ENCODE assay signal across 14 mouse cellular contexts in genomic region chr9:41587762-41588161, GRCm38 (mm10).
A peak's percentile ranks its signal among the peaks of the same experiment; 100 is the strongest.
DNase-seq lines count a peak whose midpoint lies in the region; ATAC-seq and TF ChIP-seq lines count a peak whose summit lies in the region.
"Had no signal": no experiment of that assay in that cellular context is flagged by ENCODE, and none has a peak within 500 bp of the region (broad histone marks: within the 10 kb centered on the region; RNA-seq: fewer than 3 reads in every experiment).

No protein-coding gene starts in this region.

- H3K27me3 ChIP-seq in forebrain, embryonic 11.5 days (ENCODE audit: control insufficient read depth, insufficient read depth, low read length), result no peaks in the 10 kb centered on the region
- no peaks in the 10 kb centered on the region for H3K27me3 ChIP-seq in forebrain, embryonic 10.5 days (ENCODE audit: poor library complexity, severe bottlenecking)
- H3K27me3 ChIP-seq in hindbrain, embryonic 15.5 days, result no peaks in the 10 kb centered on the region
- no peaks in the 10 kb centered on the region for H3K27me3 ChIP-seq in midbrain, embryonic 16.5 days (ENCODE audit: control insufficient read depth, insufficient read depth, low read depth, low read length)
- H3K27me3 ChIP-seq: heart, embryonic 12.5 days had no signal

- no peak for TF ChIP-seq POLR2A in cortical plate, adult 2 months (IDR thresholded peaks at IDR 0.05; ENCODE audit: extremely low read depth, insufficient read depth, low read length)

- ATAC-seq in forebrain, embryonic 11.5 days (replicated peaks; ENCODE audit: low FRiP score), result no peak
- 0 out of 2 replicates have a peak, but pooled peaks have one; percentile 43 for ATAC-seq in hindbrain, embryonic 15.5 days (ENCODE audit: low FRiP score, low read depth)
- no peak for ATAC-seq in midbrain, embryonic 16.5 days
- ATAC-seq: intestine, embryonic 16.5 days; liver, embryonic 12.5 days had no signal

- peaks cover 11% of the 10 kb centered on the region for H3K4me1 ChIP-seq in forebrain, embryonic 11.5 days (replicated peaks; ENCODE audit: control insufficient read depth, insufficient read depth, low read length)
- H3K4me1 ChIP-seq in forebrain, embryonic 10.5 days, result peaks cover 74% of the 10 kb centered on the region
- H3K4me1 ChIP-seq in cortical plate, adult 2 months (ENCODE audit: control insufficient read depth, insufficient read depth, low read length), result peaks cover 13% of the 10 kb centered on the region
- H3K4me1 ChIP-seq in hindbrain, embryonic 15.5 days (replicated peaks), result peaks cover 60% of the 10 kb centered on the region
- peaks cover 40% of the 10 kb centered on the region for H3K4me1 ChIP-seq in midbrain, embryonic 16.5 days (ENCODE audit: control insufficient read depth, insufficient read depth, low read length)
- H3K4me1 ChIP-seq: liver, embryonic 12.5 days had no signal

- no peak overlapping the region for H3K4me3 ChIP-seq in forebrain, embryonic 11.5 days (ENCODE audit: low read depth, low read length)
- H3K4me3 ChIP-seq in forebrain, embryonic 10.5 days, result no peak overlapping the region
- no peak overlapping the region for H3K4me3 ChIP-seq in cortical plate, adult 2 months (ENCODE audit: insufficient read depth, low read length)
- H3K4me3 ChIP-seq in hindbrain, embryonic 15.5 days, result peak overlapping the region; percentile 44
- H3K4me3 ChIP-seq in midbrain, embryonic 16.5 days (ENCODE audit: low read depth, low read length), result peak overlapping the region; percentile 52
- H3K4me3 ChIP-seq: heart, embryonic 12.5 days; liver, embryonic 12.5 days had no signal

- no peak for TF ChIP-seq CTCF in cortical plate, adult 2 months (IDR thresholded peaks at IDR 0.05; ENCODE audit: extremely low read depth, insufficient read depth, low read length)

- H3K9ac ChIP-seq in forebrain, embryonic 11.5 days (ENCODE audit: low read length), result no peak overlapping the region
- peak overlapping the region; percentile 90 for H3K9ac ChIP-seq in hindbrain, embryonic 15.5 days
- H3K9ac ChIP-seq in midbrain, embryonic 16.5 days (ENCODE audit: low read depth, low read length), result peak overlapping the region; percentile 90
- H3K9ac ChIP-seq: heart, embryonic 12.5 days; liver, embryonic 12.5 days had no signal

- peak overlapping the region; percentile 22; the same call in 1 of the 2 replicates for H3K4me2 ChIP-seq in forebrain, embryonic 11.5 days (ENCODE audit: low read depth, low read length, severe bottlenecking)
- H3K4me2 ChIP-seq in hindbrain, embryonic 15.5 days, result peak overlapping the region; percentile 86
- H3K4me2 ChIP-seq in midbrain, embryonic 16.5 days (ENCODE audit: low read length), result peak overlapping the region; percentile 96
- H3K4me2 ChIP-seq: heart, embryonic 12.5 days; liver, embryonic 12.5 days had no signal

- DNase-seq in forebrain, embryonic 11.5 days (ENCODE audit: low spot score), result no peak
- no peak for DNase-seq in forebrain, embryonic 10.5 days (ENCODE audit: extremely low spot score, low spot score)
- DNase-seq in gastrocnemius, postnatal 4 days (ENCODE audit: low spot score in 2 of 2), result no peak
- DNase-seq in cerebellum, postnatal 4 days (ENCODE audit: low spot score in 2 of 2), result no peak
- DNase-seq in urinary bladder, postnatal 25 days (ENCODE audit: low spot score), result no peak
- DNase-seq: cerebellum, postnatal 36 days; layer of hippocampus, adult 9-11 months; lung, postnatal 36 days had no signal

- H3K36me3 ChIP-seq in forebrain, embryonic 11.5 days (ENCODE audit: control insufficient read depth, insufficient read depth, low read length), result peaks cover 19% of the 10 kb centered on the region
- H3K36me3 ChIP-seq in forebrain, embryonic 10.5 days (replicated peaks), result peaks cover 73% of the 10 kb centered on the region
- peaks cover 38% of the 10 kb centered on the region for H3K36me3 ChIP-seq in hindbrain, embryonic 15.5 days
- H3K36me3 ChIP-seq in midbrain, embryonic 16.5 days (ENCODE audit: control insufficient read depth, insufficient read depth, low read length), result peaks cover 12% of the 10 kb centered on the region

- no peak overlapping the region for H3K27ac ChIP-seq in forebrain, embryonic 11.5 days (ENCODE audit: low read depth, low read length)
- H3K27ac ChIP-seq in forebrain, embryonic 10.5 days, result no peak overlapping the region
- H3K27ac ChIP-seq in cortical plate, adult 2 months (ENCODE audit: insufficient read depth, low read length), result peak overlapping the region; percentile 59; the same call in 1 of the 2 replicates
- H3K27ac ChIP-seq in hindbrain, embryonic 15.5 days (replicated peaks), result peak overlapping the region; percentile 97
- H3K27ac ChIP-seq in midbrain, embryonic 16.5 days (ENCODE audit: low read length), result peak overlapping the region; percentile 99
- H3K27ac ChIP-seq: liver, embryonic 12.5 days had no signal

- WGBS in forebrain, embryonic 11.5 days, result 57% methylated on average over 4 of the region's 4 CpGs
- WGBS in forebrain, embryonic 10.5 days, result 71% methylated on average over 4 of the region's 4 CpGs
- WGBS in hindbrain, embryonic 15.5 days, result 17% methylated on average over 4 of the region's 4 CpGs
- WGBS in midbrain, embryonic 16.5 days, result 12% methylated on average over 4 of the region's 4 CpGs

- H3K9me3 ChIP-seq in forebrain, embryonic 11.5 days (ENCODE audit: control insufficient read depth, low read length), result no peaks in the 10 kb centered on the region
- H3K9me3 ChIP-seq in forebrain, embryonic 10.5 days, result no peaks in the 10 kb centered on the region
- H3K9me3 ChIP-seq in hindbrain, embryonic 15.5 days, result no peaks in the 10 kb centered on the region
- no peaks in the 10 kb centered on the region for H3K9me3 ChIP-seq in midbrain, embryonic 16.5 days (replicated peaks; ENCODE audit: control insufficient read depth, low read length, poor library complexity, severe bottlenecking)
- H3K9me3 ChIP-seq: heart, embryonic 12.5 days; liver, embryonic 12.5 days had no signal

Comparison
In these comparisons a context has a peak if more than half of its experiments do, and no peak if none do; other contexts are left out.
1. H3K27ac ChIP-seq: peak in cortical plate, adult 2 months (single experiment), hindbrain, embryonic 15.5 days (single experiment) and midbrain, embryonic 16.5 days (single experiment); none in forebrain, embryonic 11.5 days (single experiment) and forebrain, embryonic 10.5 days (single experiment).
2. H3K4me2 ChIP-seq: peak in every context shown above with its lines; median percentile 96 in midbrain, embryonic 16.5 days; 86 in hindbrain, embryonic 15.5 days; 22 in forebrain, embryonic 11.5 days.
3. H3K4me3 ChIP-seq: peak in hindbrain, embryonic 15.5 days (single experiment) and midbrain, embryonic 16.5 days (single experiment); none in forebrain, embryonic 11.5 days (single experiment), forebrain, embryonic 10.5 days (single experiment) and cortical plate, adult 2 months (single experiment).